Mouse (Mus musculus) MEL (cell line): Measurements from ENCODE around the gene Alkbh5.

ENCODE experiments used
- CTCF ChIP-seq, 3 experiments: IDR thresholded peaks in 2 of 3; conservative IDR thresholded peaks in 1 of 3; 2 replicates each; pipeline ENCODE4 v1.5.1; 2011 to 2012; ENCODE audit warnings: low read length in 3 of 3, low read depth in 2 of 3, mild to moderate bottlenecking in 2 of 3, improper control_type of control experiment in 1 of 3, inconsistent platforms in 1 of 3, mixed read lengths in 1 of 3, moderate library complexity in 1 of 3; ENCODE audit not compliant: control insufficient read depth in 1 of 3, insufficient read depth in 1 of 3, poor library complexity in 1 of 3, severe bottlenecking in 1 of 3
- EP300 ChIP-seq, 2 experiments: IDR thresholded peaks; 2 replicates each; pipeline ENCODE4 v1.6.1; 2011; ENCODE audit warnings: improper control_type of control experiment in 2 of 2, low read length in 2 of 2, low read depth in 1 of 2, mild to moderate bottlenecking in 1 of 2
- HCFC1 ChIP-seq: IDR thresholded peaks from 2 replicates; pipeline ENCODE4 v1.6.1; 2012; ENCODE audit warnings: low read depth, mild to moderate bottlenecking, inconsistent platforms, low read length, improper control_type of control experiment, moderate library complexity
- MAX ChIP-seq: IDR thresholded peaks from 2 replicates; pipeline ENCODE4 v1.6.1; 2011; ENCODE audit warnings: low read length, improper control_type of control experiment
- NELFE ChIP-seq: IDR thresholded peaks from 2 replicates; pipeline ENCODE4 v1.6.1; 2011; ENCODE audit warnings: low read depth, low read length, improper control_type of control experiment
- POLR2A ChIP-seq, 2 experiments: IDR thresholded peaks; 2 replicates each; pipeline ENCODE4 v1.6.1; 2011 to 2012; ENCODE audit warnings: low read length in 2 of 2, mild to moderate bottlenecking in 2 of 2, control low read depth in 1 of 2, improper control_type of control experiment in 1 of 2, low read depth in 1 of 2, moderate library complexity in 1 of 2; ENCODE audit not compliant: control insufficient read depth in 1 of 2, insufficient read depth in 1 of 2, poor library complexity in 1 of 2
- POLR2AphosphoS2 ChIP-seq: IDR thresholded peaks from 2 replicates; pipeline ENCODE4 v1.6.1; 2011; ENCODE audit warnings: low read length, improper control_type of control experiment
- RAD21 ChIP-seq: IDR thresholded peaks from 2 replicates; pipeline ENCODE4 v1.6.1; 2011; ENCODE audit warnings: mild to moderate bottlenecking, low read depth, low read length, improper control_type of control experiment
- TCF12 ChIP-seq: IDR thresholded peaks from 2 replicates; pipeline ENCODE4 v1.6.1; 2014; ENCODE audit warnings: low read depth, mild to moderate bottlenecking, inconsistent platforms, low read length, improper control_type of control experiment, moderate library complexity
- UBTF ChIP-seq: IDR thresholded peaks from 2 replicates; pipeline ENCODE4 v1.6.1; 2012; ENCODE audit warnings: low read depth, mild to moderate bottlenecking, inconsistent platforms, low read length, improper control_type of control experiment, moderate library complexity, borderline replicate concordance; ENCODE audit not compliant: insufficient read depth

DNA sequence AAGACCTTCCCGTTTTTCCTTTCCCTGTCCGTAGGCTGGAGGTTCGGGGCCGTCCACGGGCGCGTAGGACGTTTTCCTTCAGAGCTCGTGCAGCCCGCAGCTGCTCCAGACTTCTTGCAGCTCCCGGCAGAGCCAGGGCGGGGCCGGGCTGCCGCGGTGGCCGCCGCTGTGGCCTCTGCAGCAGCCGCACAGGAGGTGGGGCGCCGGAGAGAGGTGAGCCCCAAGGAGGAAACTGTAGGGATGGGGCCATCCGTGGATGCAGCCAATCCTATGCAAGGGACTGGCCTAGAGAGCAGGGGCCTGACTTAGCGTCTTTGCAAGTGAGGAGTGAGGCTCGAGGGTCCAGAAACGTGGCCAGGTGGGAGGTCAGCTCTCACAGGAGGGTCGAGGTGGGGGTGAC is 26.7 kb upstream of the Alkbh5 start:
- no peak for TF ChIP-seq EP300 (IDR thresholded peaks at IDR 0.05; ENCODE audit: low read depth in 1 of 2, low read length in 2 of 2)
- no peak for TF ChIP-seq CTCF (IDR thresholded peaks at IDR 0.05 in 2 of 3, conservative IDR thresholded peaks at IDR 0.05 in 1 of 3; ENCODE audit: control insufficient read depth in 1 of 3, insufficient read depth in 1 of 3, low read depth in 2 of 3, low read length in 3 of 3, poor library complexity in 1 of 3, severe bottlenecking in 1 of 3)
- no peak for TF ChIP-seq POLR2A (IDR thresholded peaks at IDR 0.05; ENCODE audit: control insufficient read depth in 1 of 2, insufficient read depth in 1 of 2, low read depth in 1 of 2, low read length in 2 of 2, poor library complexity in 1 of 2)
- TF ChIP-seq NELFE, result no peak
- TF ChIP-seq UBTF, result no peak
- no peak for TF ChIP-seq MAX
- no peak for TF ChIP-seq HCFC1
- no peak for TF ChIP-seq TCF12
- no peak for TF ChIP-seq POLR2AphosphoS2
- TF ChIP-seq RAD21, result no peak
